ENCODE assay signal across 11 mouse cellular contexts in the genomic region with DNA sequence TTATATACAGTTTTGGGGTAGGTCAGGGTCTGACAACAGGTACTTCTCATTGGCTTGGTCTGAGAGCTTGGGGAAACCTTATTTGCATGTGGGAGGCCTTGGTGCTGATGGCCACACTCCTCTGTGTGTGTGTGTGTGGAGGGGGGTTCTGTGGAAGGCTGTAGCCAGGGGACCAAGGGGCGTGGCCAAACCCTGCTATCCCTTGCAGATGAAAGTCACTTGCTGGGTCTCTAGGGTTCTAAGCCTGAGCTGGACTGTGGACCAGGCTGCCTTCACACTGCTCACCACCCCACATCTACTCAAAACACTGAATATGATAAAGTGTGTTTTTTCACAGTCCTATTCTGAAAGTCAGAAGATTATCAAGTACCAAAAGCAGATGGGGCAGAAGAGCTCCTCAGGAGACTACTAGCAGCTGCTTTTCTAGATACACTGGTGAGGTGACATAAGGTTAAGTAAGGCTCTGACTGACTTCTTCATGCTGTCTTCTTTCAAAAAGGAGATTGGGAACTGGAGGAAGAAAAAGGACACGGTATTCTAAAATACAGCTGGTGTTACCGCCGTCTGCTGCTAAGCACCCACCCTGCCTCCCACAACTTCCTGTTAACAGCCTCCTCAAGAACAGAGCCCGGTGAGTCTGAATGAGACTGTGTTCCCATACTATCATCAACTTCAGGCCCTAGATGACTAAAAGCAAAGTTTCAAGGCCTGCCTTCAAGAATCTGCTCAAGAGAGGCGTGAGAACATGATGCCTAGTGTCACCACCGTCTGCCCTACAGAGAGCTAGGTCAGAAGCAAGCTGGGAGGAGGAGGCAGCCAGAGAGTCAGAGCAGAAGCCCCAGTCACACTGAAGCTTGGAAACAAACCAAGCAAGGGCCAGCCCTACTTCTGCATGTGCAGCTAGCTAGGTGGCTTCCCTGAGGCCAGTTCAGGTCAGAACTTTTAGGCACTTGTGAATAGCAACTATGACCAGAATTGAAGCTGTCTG. TPM values are rescaled to one million over a fixed set of nuclear protein-coding genes. Genes with fewer than 3 reads are reported as not detected.
DNase-seq lines count a peak whose midpoint lies in the region; ATAC-seq and TF ChIP-seq lines count a peak whose summit lies in the region.
"Had no signal": no experiment of that assay in that cellular context is flagged by ENCODE, and none has a peak within 500 bp of the region (broad histone marks: within the 10 kb centered on the region; RNA-seq: fewer than 3 reads in every experiment).

No protein-coding gene starts in this region.

- no peak for DNase-seq in liver
- DNase-seq in adipocyte (ENCODE audit: low spot score) = peak; percentile 55
- peak; percentile 49 to 51 for DNase-seq in left cerebral cortex, adult 2 months (ENCODE audit: extremely low spot score in 1 of 2, low spot score in 2 of 2)
- peak; percentile 30 to 64 for DNase-seq in thymus, adult 18-20 months
- no peak for DNase-seq in urinary bladder, adult 18-20 months (ENCODE audit: low spot score in 2 of 2)
- DNase-seq in kidney, adult 9 months = no peak
- DNase-seq: cerebellum, adult 2 months; kidney, postnatal 14 days had no signal

- no peak overlapping the region for H3K4me2 ChIP-seq in liver, embryonic 12.5 days
- H3K4me2 ChIP-seq in neural tube, embryonic 15.5 days = no peak overlapping the region

- TF ChIP-seq CTCF in left cerebral cortex, adult 2 months (IDR thresholded peaks at IDR 0.05) = no peak

- H3K4me3 ChIP-seq in liver, embryonic 12.5 days = no peak overlapping the region
- H3K4me3 ChIP-seq in left cerebral cortex, adult 2 months = no peak overlapping the region
- H3K4me3 ChIP-seq in neural tube, embryonic 15.5 days (replicated peaks) = no peak overlapping the region

- H3K27ac ChIP-seq in liver, embryonic 12.5 days = no peak overlapping the region
- H3K27ac ChIP-seq in left cerebral cortex, adult 2 months = peak overlapping the region; percentile 61
- H3K27ac ChIP-seq in neural tube, embryonic 15.5 days (replicated peaks) = no peak overlapping the region

- no peaks in the 10 kb centered on the region for H3K9me3 ChIP-seq in liver, embryonic 12.5 days (replicated peaks)
- no peaks in the 10 kb centered on the region for H3K9me3 ChIP-seq in neural tube, embryonic 15.5 days (replicated peaks)

- ATAC-seq in liver, embryonic 12.5 days = peak; percentile 37; the same call in 1 of the 2 replicates
- ATAC-seq in neural tube, embryonic 15.5 days (ENCODE audit: low FRiP score) = no peak
- ATAC-seq: forebrain, embryonic 16.5 days had no signal

- no peak overlapping the region for H3K9ac ChIP-seq in liver, embryonic 12.5 days
- H3K9ac ChIP-seq in neural tube, embryonic 15.5 days (replicated peaks) = no peak overlapping the region

- 39% methylated on average over 7 of the region's 7 CpGs for WGBS in liver, embryonic 12.5 days (ENCODE audit: insufficient replicate concordance)
- 92% methylated on average over 7 of the region's 7 CpGs for WGBS in neural tube, embryonic 15.5 days

- intact Hi-C loops in left cerebral cortex, adult 2 months (cut with DNase I) = no loop called here

- H3K27me3 ChIP-seq in liver, embryonic 12.5 days (replicated peaks) = no peaks in the 10 kb centered on the region
- H3K27me3 ChIP-seq in neural tube, embryonic 15.5 days (replicated peaks) = no peaks in the 10 kb centered on the region

- H3K36me3 ChIP-seq in liver, embryonic 12.5 days = peaks cover 78% of the 10 kb centered on the region
- H3K36me3 ChIP-seq in neural tube, embryonic 15.5 days = peaks cover 37% of the 10 kb centered on the region

- H3K4me1 ChIP-seq in liver, embryonic 12.5 days = peaks cover 15% of the 10 kb centered on the region; the same call in 1 of the 2 replicates
- no peaks in the 10 kb centered on the region for H3K4me1 ChIP-seq in neural tube, embryonic 15.5 days

RNA-seq across cellular contexts. Expression of a gene that starts 26.5 kb away (rescaled TPM):
- 28.2 and 28.5 TPM in 2 replicates for polyA plus RNA-seq in liver, embryonic 12.5 days (2016; fragmentation: Nextera tagmentation; extraction: Ambion mirVana)
- 100 to 1,000 TPM in 1 of 2 experiments, 10 to 100 TPM in 1; 93.9 to 111 TPM for total RNA-seq in left cerebral cortex, adult 2 months (2021)
- polyA plus RNA-seq in neural tube, embryonic 15.5 days (2015; fragmentation: Nextera tagmentation; extraction: Ambion mirVana) = 26.6 and 29.1 TPM in 2 replicates

Comparison
In these comparisons a context has a peak if more than half of its experiments do, and no peak if none do; other contexts are left out.
1. DNase-seq: peak in adipocyte (single experiment), left cerebral cortex, adult 2 months (2 of 2) and thymus, adult 18-20 months (2 of 2); none in liver (single experiment), urinary bladder, adult 18-20 months (0 of 2) and kidney, adult 9 months (single experiment).